Mouse (Mus musculus): ENCODE results near the gene Fbxo40.

The Fbxo40 gene

GRCm38 (mm10) chr16:36946459-36947159, 43.7 kb downstream of the Fbxo40 start:
- DNase-seq (ENCODE audit: low spot score in 2 of 2) = no peak

DNA sequence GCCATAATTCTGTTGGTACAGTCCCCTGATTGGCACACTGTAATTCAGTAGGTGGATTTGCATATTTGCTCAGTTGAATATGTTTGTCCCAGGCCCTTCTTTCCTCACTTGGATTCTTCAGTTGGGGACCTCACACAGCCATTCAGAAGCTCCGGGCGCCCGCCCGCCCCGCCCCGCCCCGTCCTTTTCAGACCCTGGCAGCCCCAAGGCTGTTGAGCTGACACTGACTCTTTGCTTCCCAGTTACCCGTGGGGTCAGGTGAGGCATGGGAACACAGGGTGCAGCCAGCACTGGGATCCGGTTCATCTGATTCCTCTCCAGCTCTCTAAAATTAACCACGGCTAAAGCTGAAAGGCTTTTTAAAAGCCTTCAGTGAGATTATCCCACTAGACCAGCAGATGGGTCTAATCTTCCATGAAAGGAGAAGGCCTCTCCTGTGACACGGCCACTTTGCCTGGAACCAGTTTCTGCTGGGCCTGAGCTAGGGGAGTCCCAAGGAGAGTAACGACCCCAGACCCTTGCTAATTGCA, 45.3 kb downstream of the Fbxo40 start:
- DNase-seq (ENCODE audit: low spot score in 2 of 2) = no peak

DNA sequence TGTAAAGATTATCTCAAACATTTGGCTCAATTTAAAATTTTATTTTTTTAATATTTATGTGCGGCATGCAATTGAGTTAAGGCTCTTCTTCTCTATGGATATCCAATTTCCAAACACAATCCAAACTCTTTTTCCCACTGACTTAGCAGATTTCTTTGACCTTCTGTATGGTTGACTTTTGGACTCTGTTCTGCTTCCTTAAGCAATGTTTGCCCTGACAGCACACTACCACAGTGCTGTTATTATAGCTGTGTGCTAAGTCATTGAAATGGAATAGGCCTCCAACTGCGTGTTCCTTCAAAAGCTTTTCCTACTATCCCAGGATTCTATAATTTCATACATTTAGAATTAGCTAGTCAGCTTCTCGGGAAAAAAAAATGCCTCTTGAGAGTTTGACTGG, 46.7 kb downstream of the Fbxo40 start:
- DNase-seq (ENCODE audit: low spot score in 2 of 2) = no peak

GRCm38 (mm10) chr16:36941895-36942294, 48.4 kb downstream of the Fbxo40 start:
- no peak for DNase-seq (ENCODE audit: low spot score in 2 of 2)

DNA sequence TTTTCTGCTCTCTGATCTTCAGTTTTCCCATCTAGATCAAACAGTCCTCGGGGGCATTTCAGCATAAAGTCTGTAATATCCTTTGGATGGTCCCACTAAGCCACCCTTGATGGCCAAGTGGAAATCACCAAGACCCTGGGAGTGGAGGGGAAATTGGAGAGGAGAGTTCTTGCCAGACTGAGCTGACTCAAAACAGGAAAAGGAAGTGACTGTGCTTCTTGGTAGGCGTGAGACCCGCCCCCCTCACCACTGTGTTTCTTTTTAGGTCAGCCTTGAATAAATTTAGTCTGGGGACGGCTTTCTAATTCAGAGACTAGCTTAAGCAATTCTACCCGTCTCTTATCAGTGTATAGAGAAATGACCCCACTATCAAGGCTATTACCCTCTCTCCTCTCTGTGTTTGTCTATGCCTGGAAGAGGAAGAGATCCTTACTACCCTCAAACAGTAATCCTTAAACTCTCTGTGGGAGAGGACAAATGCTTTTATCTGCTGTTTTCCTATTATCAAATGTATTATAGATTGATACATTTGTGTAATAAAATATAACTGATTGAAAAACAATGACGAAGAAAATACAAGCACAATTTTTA, 49.0 kb downstream of the Fbxo40 start:
- peak in 1 of 2 experiments; percentile 43 for DNase-seq (ENCODE audit: low spot score in 2 of 2)

GRCm38 (mm10) chr16:36935814-36936213, 54.5 kb downstream of the Fbxo40 start:
- no peak for DNase-seq (ENCODE audit: low spot score in 2 of 2)

DNA sequence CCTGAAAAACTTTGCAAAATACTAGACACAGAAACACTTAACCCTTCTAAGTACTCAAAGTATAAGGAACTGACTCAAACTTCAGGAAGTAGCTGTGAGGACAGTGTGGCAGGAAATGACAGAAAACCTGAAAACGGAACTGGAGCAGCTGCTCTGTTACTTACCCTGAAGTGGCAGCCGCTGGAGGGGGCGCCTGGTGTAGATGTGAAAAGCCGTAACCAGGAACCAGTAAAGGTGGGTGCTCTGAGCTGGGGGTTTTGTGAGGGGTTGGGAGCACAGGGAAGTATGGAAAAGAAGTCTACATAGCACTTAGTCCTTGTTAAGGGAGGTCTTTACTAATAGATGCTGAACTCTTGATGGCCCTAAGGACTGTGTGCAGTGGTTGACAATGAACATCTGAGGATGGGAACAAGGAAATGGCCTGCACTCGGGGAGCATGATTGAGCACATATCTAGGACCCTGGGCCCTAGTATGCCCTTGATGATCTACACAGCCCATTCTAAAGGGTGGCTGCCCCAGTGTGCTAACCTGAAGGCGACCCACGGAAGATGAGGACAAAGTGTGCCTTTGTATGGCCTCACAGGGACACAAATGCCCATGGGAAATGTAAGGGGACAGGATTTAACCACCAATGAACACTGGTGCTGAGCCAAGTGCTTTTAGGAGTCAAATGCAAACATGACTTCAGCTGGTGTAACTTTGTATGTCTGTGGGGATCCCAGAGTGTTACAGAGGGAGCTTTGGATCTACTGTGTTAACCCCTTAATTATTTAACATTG, 55.2 kb downstream of the Fbxo40 start, which contains the start of gene Hcls1:
Gene Hcls1 (plus strand): TSS at position 143 of the 780 bp plus-strand sequence.
- peak; percentile 50 to 75 for DNase-seq (ENCODE audit: low spot score in 2 of 2)

DNA sequence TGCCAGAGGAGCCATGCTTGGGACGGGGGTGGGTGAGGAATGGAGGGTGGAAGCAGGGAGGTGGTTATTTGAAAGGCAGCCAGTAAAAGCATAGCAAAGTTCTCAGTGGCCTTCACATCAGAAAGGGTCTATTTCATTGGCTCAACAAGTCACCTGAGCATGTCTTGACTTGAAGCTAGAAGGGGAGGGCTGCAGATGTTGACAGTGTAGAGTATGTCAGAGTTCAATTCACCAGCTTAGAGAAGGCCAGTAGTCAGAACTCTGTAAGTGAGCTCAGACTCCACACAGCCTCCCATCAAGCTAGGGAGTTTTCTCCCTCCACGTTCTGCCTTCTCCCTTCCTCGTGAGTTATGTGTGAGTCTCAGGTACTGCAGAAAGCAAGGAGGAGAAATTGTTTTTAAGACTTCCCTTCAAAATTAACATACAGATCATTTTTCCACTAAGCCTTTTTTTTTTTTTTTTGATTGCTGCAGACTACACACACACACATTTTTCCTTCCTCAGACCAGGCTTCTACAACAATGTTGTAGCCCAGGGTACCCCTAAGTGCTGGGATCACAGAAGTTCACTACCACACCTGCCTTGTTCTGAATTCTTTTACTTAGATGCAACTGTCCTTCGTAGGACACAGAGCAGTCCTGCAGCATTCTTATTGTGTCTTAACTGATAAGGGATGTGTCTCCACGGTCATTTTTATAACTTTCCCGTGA, 56.0 kb downstream of the Fbxo40 start:
- DNase-seq (ENCODE audit: low spot score in 2 of 2) = peak in 1 of 2 experiments; percentile 39

DNA sequence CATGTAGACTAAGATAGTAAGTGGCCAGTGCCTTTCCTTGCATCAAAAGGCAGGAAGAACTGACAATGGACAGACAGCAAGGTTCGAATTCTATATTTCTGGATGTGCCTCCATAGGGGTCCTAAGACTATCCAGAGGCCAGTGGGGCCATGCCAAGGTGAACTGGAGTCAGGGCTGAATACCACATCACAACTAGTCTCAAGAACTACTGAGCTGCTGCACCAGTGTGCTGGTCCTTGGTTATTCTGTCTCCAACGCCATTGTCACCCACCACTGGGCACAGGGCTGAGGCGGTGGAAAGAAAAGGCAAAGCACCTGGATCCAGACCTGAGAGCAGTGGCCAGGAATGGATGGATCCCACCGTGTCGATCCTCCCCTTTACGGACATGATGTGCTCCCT, 57.7 kb downstream of the Fbxo40 start:
- no peak for DNase-seq (ENCODE audit: low spot score in 2 of 2)

DNA sequence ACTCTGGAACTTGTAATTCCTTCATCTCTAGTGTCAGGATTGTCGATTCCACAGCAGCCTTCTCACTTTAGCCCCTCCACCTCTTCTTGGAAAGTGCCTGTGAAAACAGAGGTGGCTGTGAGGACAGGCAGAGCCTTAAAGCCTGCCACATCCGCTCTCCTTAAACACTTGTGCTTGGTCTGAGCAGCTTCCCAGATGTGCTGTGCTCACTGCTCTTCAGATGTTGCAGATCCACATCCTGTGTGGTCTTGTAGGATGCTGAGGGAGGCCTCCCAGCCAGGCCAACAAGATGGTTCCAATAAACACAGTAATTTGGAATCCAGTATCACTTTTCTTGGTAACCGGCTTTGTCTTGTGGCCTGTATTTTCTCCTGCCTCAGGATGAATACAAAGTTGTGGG, 58.3 kb downstream of the Fbxo40 start:
- DNase-seq (ENCODE audit: low spot score in 2 of 2) = no peak

DNA sequence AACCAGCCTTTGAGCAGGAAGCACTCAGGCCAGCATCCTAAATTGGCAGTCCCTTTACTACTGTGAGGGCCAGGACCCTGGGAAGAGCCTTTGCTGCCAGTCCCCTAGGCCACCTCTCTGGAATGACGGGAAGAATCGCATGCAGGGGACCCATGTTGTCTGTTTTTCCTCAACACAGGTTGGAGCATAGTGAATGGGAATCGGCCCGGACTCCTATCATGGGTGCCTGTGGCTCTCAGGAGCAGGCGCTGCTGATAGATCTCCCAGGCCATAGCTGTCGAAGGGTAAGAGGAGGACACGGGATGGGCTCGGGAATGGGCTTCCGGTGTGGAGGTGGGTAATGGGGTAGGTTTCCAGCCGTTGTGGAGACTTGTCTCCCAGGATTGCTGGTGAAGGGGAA, 58.9 kb downstream of the Fbxo40 start:
- no peak for DNase-seq (ENCODE audit: low spot score in 2 of 2)

DNA sequence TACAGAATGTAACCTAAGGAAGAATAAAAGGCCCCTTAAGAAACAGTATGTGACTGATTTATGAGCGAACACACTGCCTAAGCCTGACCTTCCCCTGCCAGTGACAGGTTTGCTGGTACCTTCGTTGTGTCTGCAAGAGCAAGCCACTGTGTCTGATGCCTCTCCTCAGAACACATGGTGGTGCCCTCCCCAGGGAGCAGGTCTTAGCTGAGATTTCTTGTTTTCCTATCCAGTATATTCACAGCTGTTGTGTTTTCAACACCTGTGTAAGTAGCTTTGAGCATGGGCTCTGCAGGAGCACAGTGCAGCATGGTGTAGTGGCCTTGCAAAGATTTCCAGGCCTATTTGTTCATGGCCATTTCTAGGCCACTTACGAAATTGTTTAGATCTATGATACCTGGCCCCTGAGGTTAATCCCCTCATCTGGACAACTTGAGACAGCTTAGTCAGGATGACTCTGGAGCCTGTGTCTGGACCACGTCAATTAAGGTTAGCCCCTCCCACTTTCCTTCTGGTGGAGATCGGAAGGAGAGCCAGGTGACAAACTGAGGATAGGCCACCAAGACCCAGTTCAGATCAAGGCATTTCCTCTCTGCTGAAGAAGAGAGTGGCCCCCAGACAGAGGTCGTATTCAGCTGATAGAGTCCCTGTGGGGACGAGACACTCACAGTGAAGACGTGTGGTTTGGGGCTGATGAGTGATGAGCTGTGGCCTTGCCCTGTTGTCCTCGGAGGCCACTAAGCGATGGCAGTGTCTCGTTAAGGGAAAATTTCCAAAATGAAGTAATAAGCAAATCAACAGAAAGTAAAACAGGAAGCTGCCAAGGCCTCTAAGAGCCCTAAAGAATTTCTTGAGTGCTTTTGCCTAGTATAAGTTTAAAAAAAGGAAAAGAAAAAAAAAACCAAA, 59.8 kb downstream of the Fbxo40 start:
- DNase-seq (ENCODE audit: low spot score in 2 of 2) = no peak

GRCm38 (mm10) chr16:36929216-36929615, 61.1 kb downstream of the Fbxo40 start:
- DNase-seq (ENCODE audit: low spot score in 2 of 2) = no peak

GRCm38 (mm10) chr16:36928106-36928500, 62.2 kb downstream of the Fbxo40 start:
- no peak for DNase-seq (ENCODE audit: low spot score in 2 of 2)

GRCm38 (mm10) chr16:36927495-36928105, 62.7 kb downstream of the Fbxo40 start:
- DNase-seq (ENCODE audit: low spot score in 2 of 2) = no peak

DNA sequence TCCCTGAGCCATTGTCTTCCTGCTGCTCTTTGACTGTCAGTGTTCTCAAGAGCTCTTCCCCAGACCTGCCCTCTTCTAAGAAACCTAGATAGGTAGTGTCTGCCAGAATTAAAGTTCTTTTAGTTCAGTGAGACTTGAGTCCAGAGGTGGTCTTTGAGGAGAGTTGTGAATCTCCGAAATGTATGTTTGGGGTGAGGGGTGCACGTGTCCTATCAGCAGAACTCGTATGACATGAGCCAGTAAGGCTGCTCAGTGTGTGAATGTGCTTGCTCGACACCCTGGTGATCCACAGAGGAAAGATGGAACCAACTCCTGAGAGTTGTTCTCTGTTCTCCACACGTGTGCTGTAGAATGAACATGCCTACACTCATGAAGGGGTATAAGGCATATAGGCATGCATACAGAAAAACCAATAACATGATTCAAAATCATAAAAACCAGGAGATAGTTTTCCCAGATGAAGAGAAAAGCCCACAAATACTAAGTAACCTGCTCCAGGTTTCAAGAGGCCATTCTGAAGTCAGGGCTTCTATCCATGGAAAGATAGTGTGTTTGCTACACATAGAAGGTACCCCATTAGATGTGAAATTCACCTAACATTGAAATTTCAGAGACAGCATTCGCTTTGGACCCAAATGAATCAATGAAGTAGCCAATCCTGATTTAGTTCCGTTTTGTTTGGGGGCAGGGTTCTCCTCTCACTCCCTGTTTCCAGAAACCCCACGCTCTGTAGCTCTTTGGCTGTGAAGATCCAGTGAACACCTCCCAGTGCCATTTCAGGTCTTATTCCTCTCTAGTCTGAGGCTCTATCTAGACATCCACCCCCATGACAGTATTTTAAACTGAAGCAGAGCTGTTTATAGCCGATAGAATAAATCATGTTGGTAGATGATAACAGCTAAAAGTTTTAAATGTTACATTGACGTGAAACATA, 63.5 kb downstream of the Fbxo40 start:
- no peak for DNase-seq (ENCODE audit: low spot score in 2 of 2)

DNA sequence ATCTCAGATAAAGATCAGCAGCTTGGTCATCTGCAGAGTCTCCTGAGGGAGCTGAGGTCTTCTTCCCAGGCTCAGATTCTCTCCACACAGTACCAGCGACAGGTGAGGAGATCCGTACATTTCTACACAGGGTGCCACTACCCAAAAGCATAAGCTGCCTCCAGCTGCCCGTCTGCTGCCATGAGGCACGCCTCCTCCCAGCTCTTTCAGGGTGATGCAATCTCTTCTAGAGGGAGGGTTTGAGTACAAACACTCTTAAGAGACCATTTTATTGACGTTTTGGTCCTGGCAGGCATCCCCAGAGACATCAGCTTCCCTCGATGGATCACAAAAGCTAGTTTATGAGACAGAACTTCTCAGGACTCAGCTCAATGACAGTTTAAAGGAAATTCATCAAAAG, 64.5 kb downstream of the Fbxo40 start:
- DNase-seq (ENCODE audit: low spot score in 2 of 2) = no peak

DNA sequence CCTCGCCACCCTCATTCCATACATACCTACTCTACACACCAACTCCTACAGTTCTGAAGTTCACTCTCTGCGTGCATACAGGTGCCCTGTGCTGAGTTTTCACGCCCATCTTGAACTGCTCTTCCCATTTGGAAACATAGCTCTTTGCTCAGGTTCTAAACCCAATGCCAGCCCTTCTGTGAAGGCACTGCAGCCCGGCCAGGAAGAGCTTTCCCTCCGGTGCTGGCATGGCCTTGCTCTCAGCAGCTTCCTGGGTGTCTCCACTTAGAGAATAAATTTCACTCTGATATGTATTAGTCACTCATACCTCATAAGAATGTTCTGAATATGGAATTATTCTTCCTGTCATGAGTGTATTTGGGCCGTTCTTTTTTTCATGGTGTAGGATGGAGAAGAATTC, 64.9 kb downstream of the Fbxo40 start:
- no peak for DNase-seq (ENCODE audit: low spot score in 2 of 2)

DNA sequence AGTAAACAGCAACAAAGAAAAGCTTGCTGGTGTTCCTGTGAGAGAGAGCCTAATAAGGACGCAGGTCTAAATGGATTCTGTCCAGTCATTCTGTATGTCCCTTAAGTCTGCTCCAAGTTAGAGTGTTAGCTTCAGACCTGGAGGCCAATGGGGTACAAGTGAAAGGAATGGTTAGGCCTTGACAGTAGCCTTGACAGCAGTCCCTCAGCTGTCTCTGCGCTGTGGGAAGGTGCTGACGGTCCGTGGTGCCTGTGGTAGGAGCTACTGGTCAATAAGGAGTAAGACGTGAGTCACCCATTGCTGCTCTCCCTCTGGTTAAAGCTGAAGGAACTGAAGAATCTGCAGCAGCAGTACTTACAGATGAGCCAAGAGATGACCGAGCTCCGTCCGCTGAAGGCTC, 66.0 kb downstream of the Fbxo40 start:
- no peak for DNase-seq (ENCODE audit: low spot score in 2 of 2)
